8 mouse cellular contexts compared by ENCODE assay signal in the genomic region with DNA sequence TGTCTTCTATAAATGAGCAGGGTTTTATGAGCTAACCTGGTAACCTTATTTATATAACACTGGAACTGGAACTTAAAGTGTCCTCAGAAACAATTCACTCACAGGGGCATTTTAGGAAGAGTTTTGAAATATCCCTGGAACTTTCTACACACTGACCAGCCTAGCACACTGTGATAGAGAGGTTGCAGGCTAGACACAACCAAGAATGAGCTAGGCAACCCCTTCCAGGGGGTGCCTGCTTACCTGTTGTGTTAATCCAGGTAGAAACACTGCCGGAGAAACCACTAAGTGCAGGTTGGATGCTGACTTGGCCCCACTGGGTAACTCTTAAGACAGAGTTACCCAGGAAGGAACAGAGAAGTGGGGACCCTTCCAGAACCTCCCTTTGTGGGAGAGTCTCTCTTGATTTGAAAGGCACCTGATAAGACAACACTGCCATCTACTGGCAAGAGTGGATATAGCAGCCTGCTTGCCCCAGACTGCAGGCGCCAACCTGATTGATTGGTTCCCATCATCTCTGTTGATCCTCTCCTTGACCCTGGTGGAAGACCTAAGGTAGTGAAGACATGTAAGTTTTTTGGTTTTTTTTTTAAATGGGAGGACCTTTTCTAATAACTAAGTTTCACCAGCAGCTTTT. TPM values are rescaled to one million over a fixed set of nuclear protein-coding genes. Genes with fewer than 3 reads are reported as not detected.
A peak's percentile ranks its signal among the peaks of the same experiment; 100 is the strongest.
DNase-seq lines count a peak whose midpoint lies in the region; ATAC-seq and TF ChIP-seq lines count a peak whose summit lies in the region.

No protein-coding gene starts in this region.

- TF ChIP-seq POLR2A in bone marrow, adult 2 months (IDR thresholded peaks at IDR 0.05; ENCODE audit: borderline replicate concordance, control insufficient read depth, low read depth, low read length): no peak

- 0 out of 2 replicates have a peak, but pooled peaks have one; percentile 45 for ATAC-seq in embryonic facial prominence, embryonic 14.5 days (ENCODE audit: low read depth)
- peak; percentile 37 for ATAC-seq in liver, embryonic 13.5 days (ENCODE audit: low read depth)
- ATAC-seq in neural tube, embryonic 12.5 days (ENCODE audit: low FRiP score, low read depth): peak; percentile 59

- H3K4me1 ChIP-seq in bone marrow, adult 2 months (ENCODE audit: control insufficient read depth, insufficient read depth, low read length): peaks cover 3% of the 10 kb centered on the region; the same call in 1 of the 2 replicates
- no peaks in the 10 kb centered on the region for H3K4me1 ChIP-seq in embryonic facial prominence, embryonic 14.5 days (ENCODE audit: control insufficient read depth, insufficient read depth, low read length)
- H3K4me1 ChIP-seq in heart, embryonic 10.5 days: 0 out of 2 replicates have a peak, but pooled peaks cover 2% of the 10 kb centered on the region
- peaks cover 8% of the 10 kb centered on the region for H3K4me1 ChIP-seq in liver, embryonic 13.5 days (replicated peaks)
- H3K4me1 ChIP-seq in neural tube, embryonic 12.5 days: no peaks in the 10 kb centered on the region

- H3K27me3 ChIP-seq in embryonic facial prominence, embryonic 14.5 days (replicated peaks; ENCODE audit: control insufficient read depth, insufficient read depth, low read length): no peaks in the 10 kb centered on the region
- no peaks in the 10 kb centered on the region for H3K27me3 ChIP-seq in heart, embryonic 10.5 days (ENCODE audit: insufficient read depth, poor library complexity, severe bottlenecking)
- no peaks in the 10 kb centered on the region for H3K27me3 ChIP-seq in liver, embryonic 13.5 days
- H3K27me3 ChIP-seq in neural tube, embryonic 12.5 days (replicated peaks): no peaks in the 10 kb centered on the region

- peak; percentile 85 to 91 for DNase-seq in CD8-positive naive resting alpha-beta T cell, adult 2 months (ENCODE audit: low read depth in 2 of 2, low spot score in 2 of 2)
- peak; percentile 75 for DNase-seq in embryonic facial prominence, embryonic 14.5 days (ENCODE audit: low spot score)
- peak; percentile 82 for DNase-seq in heart, embryonic 10.5 days (ENCODE audit: low spot score)
- DNase-seq in kidney, postnatal 25 days: peak; percentile 69 to 90
- DNase-seq in liver, embryonic 13.5 days: no peak
- peak; percentile 91 for DNase-seq in testis, postnatal 10 days (ENCODE audit: low spot score)

- 12% methylated on average over 2 of the region's 2 CpGs for WGBS in bone marrow, adult 2 months
- 29% methylated on average over 2 of the region's 2 CpGs for WGBS in embryonic facial prominence, embryonic 14.5 days
- WGBS in heart, embryonic 10.5 days: 35% methylated on average over 2 of the region's 2 CpGs
- 32% methylated on average over 2 of the region's 2 CpGs for WGBS in liver, embryonic 13.5 days (ENCODE audit: insufficient replicate concordance)
- WGBS in neural tube, embryonic 12.5 days: 30% methylated on average over 2 of the region's 2 CpGs

- H3K4me3 ChIP-seq in bone marrow, adult 2 months (replicated peaks; ENCODE audit: control insufficient read depth, low read depth, low read length): no peak overlapping the region
- no peak overlapping the region for H3K4me3 ChIP-seq in embryonic facial prominence, embryonic 14.5 days (ENCODE audit: low read depth, low read length)
- no peak overlapping the region for H3K4me3 ChIP-seq in heart, embryonic 10.5 days
- no peak overlapping the region for H3K4me3 ChIP-seq in liver, embryonic 13.5 days (replicated peaks)
- no peak overlapping the region for H3K4me3 ChIP-seq in neural tube, embryonic 12.5 days

- H3K9me3 ChIP-seq in embryonic facial prominence, embryonic 14.5 days (ENCODE audit: control insufficient read depth, low read length): no peaks in the 10 kb centered on the region
- no peaks in the 10 kb centered on the region for H3K9me3 ChIP-seq in heart, embryonic 10.5 days
- H3K9me3 ChIP-seq in liver, embryonic 13.5 days (replicated peaks): no peaks in the 10 kb centered on the region
- no peaks in the 10 kb centered on the region for H3K9me3 ChIP-seq in neural tube, embryonic 12.5 days

- H3K9ac ChIP-seq in embryonic facial prominence, embryonic 14.5 days (ENCODE audit: low read depth, low read length): no peak overlapping the region
- H3K9ac ChIP-seq in liver, embryonic 13.5 days: no peak overlapping the region
- no peak overlapping the region for H3K9ac ChIP-seq in neural tube, embryonic 12.5 days

- H3K36me3 ChIP-seq in embryonic facial prominence, embryonic 14.5 days (ENCODE audit: control insufficient read depth, insufficient read depth, low read length): no peaks in the 10 kb centered on the region
- no peaks in the 10 kb centered on the region for H3K36me3 ChIP-seq in heart, embryonic 10.5 days
- H3K36me3 ChIP-seq in liver, embryonic 13.5 days: peaks cover 26% of the 10 kb centered on the region
- H3K36me3 ChIP-seq in neural tube, embryonic 12.5 days: no peaks in the 10 kb centered on the region

- TF ChIP-seq CTCF in bone marrow, adult 2 months (IDR thresholded peaks at IDR 0.05; ENCODE audit: control insufficient read depth, insufficient read depth, low read length): peak; percentile 73

- no peak overlapping the region for H3K27ac ChIP-seq in bone marrow, adult 2 months (ENCODE audit: control insufficient read depth, insufficient read depth, low read depth, low read length, poor library complexity)
- no peak overlapping the region for H3K27ac ChIP-seq in embryonic facial prominence, embryonic 14.5 days (replicated peaks; ENCODE audit: low read depth, low read length)
- H3K27ac ChIP-seq in heart, embryonic 10.5 days: no peak overlapping the region
- no peak overlapping the region for H3K27ac ChIP-seq in liver, embryonic 13.5 days
- no peak overlapping the region for H3K27ac ChIP-seq in neural tube, embryonic 12.5 days

- H3K4me2 ChIP-seq in embryonic facial prominence, embryonic 14.5 days (ENCODE audit: low read depth, low read length): no peak overlapping the region
- H3K4me2 ChIP-seq in liver, embryonic 13.5 days: no peak overlapping the region
- no peak overlapping the region for H3K4me2 ChIP-seq in neural tube, embryonic 12.5 days (replicated peaks)

RNA-seq across cellular contexts. Expression of a gene that starts 36.7 kb away (rescaled TPM):
- 70.1 and 95.2 TPM in 2 replicates for polyA plus RNA-seq in bone marrow, adult 2 months (2011; ENCODE audit: insufficient read depth, insufficient read length, low replicate concordance, missing spikeins)
- 14.2 and 15.1 TPM in 2 replicates for polyA plus RNA-seq in embryonic facial prominence, embryonic 14.5 days (2014; fragmentation: Nextera tagmentation; extraction: Ambion mirVana)
- 10.2 and 15.4 TPM in 2 replicates for polyA plus RNA-seq in heart, embryonic 10.5 days (2016; fragmentation: Nextera tagmentation; extraction: Ambion mirVana)
- polyA plus RNA-seq in liver, embryonic 13.5 days (2015; fragmentation: Nextera tagmentation; extraction: Ambion mirVana): 29.8 and 30.3 TPM in 2 replicates
- 1.9 and 2.8 TPM in 2 replicates for polyA plus RNA-seq in neural tube, embryonic 12.5 days (2016; fragmentation: Nextera tagmentation; extraction: Ambion mirVana)
